Mouse (Mus musculus) limb, embryonic 10.5 days (tissue): ENCODE results near the gene Kat2a. TPM values are rescaled to one million over a fixed set of nuclear protein-coding genes. Genes with fewer than 3 reads are reported as not detected.

Experiments
- DNase-seq: peaks from one replicate; pipeline ENCODE4 v3.0.0-alpha.2; 2017; ENCODE audit warnings: low spot score
- H3K27ac ChIP-seq: fragments of 300-500 bp; sonication (generic); 2 replicates; pipeline ENCODE4 v1.5.1; 2016; ENCODE audit warnings: mild to moderate bottlenecking
- H3K27me3 ChIP-seq: fragments of 300-500 bp; sonication (generic); 2 replicates; pipeline ENCODE4 v1.6.1; 2016; ENCODE audit warnings: low read depth, mild to moderate bottlenecking; ENCODE audit not compliant: poor library complexity, severe bottlenecking
- H3K36me3 ChIP-seq: fragments of 300-500 bp; sonication (generic); 2 replicates; pipeline ENCODE4 v1.6.1; 2016; ENCODE audit warnings: mild to moderate bottlenecking, moderate library complexity
- H3K4me1 ChIP-seq: fragments of 300-500 bp; sonication (generic); 2 replicates; pipeline ENCODE4 v1.6.1; 2016
- H3K4me3 ChIP-seq: fragments of 300-500 bp; sonication (generic); 2 replicates; pipeline ENCODE4 v1.5.1; 2016; ENCODE audit warnings: mild to moderate bottlenecking, moderate library complexity
- H3K9me3 ChIP-seq: fragments of 300-500 bp; sonication (generic); replicated peaks from 2 replicates; pipeline ENCODE4 v1.6.1; 2016; ENCODE audit warnings: mild to moderate bottlenecking
- WGBS: fragments of 180-500 bp; shearing (Covaris S2); methylation state at CpG from one replicate; pipeline ENCODE4 v1.1.7; 2016; 5-methylcytosine and 5-hydroxymethylcytosine counted together
- polyA plus RNA-seq: library from polyadenylated mRNA; unstranded; fragments of >200 nt; fragmentation: Nextera tagmentation; extraction: Ambion mirVana; gene quantifications from 2 replicates; pipeline ENCODE4 v1.2.1, GENCODE M21; 2016

Kat2a gene
- polyA plus RNA-seq, 1 experiment from 2014 or later = 77.2 TPM

GRCm38 (mm10) chr11:100728601-100729000, 16.3 kb upstream of the Kat2a start:
- H3K27ac ChIP-seq = no peak overlapping the region
- no peak for DNase-seq
- H3K36me3 ChIP-seq = peaks cover 45% of the 10 kb centered on the region
- no peaks in the 10 kb centered on the region for H3K27me3 ChIP-seq
- no peaks in the 10 kb centered on the region for H3K9me3 ChIP-seq
- no peak overlapping the region for H3K4me3 ChIP-seq
- WGBS = 89% methylated on average over 6 of the region's 6 CpGs
- H3K4me1 ChIP-seq = peaks cover 15% of the 10 kb centered on the region

GRCm38 (mm10) chr11:100727201-100727600, 14.9 kb upstream of the Kat2a start:
- H3K4me3 ChIP-seq = no peak overlapping the region
- peaks cover 31% of the 10 kb centered on the region for H3K36me3 ChIP-seq
- WGBS = 96% methylated on average over 3 of the region's 3 CpGs
- DNase-seq = no peak
- H3K27ac ChIP-seq = no peak overlapping the region
- no peaks in the 10 kb centered on the region for H3K9me3 ChIP-seq
- H3K27me3 ChIP-seq = no peaks in the 10 kb centered on the region
- H3K4me1 ChIP-seq = peaks cover 20% of the 10 kb centered on the region

GRCm38 (mm10) chr11:100724919-100725512, 12.8 kb upstream of the Kat2a start:
- H3K27me3 ChIP-seq = no peaks in the 10 kb centered on the region
- 0 out of 2 replicates have a peak overlapping the region, but pooled peaks have one; percentile 11 for H3K4me3 ChIP-seq
- H3K9me3 ChIP-seq = no peaks in the 10 kb centered on the region
- peaks cover 28% of the 10 kb centered on the region for H3K36me3 ChIP-seq
- DNase-seq = no peak
- 36% methylated on average over 5 of the region's 5 CpGs for WGBS
- peaks cover 31% of the 10 kb centered on the region for H3K4me1 ChIP-seq
- H3K27ac ChIP-seq = peak overlapping the region; percentile 74

- DNase-seq = no peak
- Histone ChIP-seq H3K4me1 (peaks cover 34% of the 10 kb centered on the region), H3K36me3 (peaks cover 32% of the 10 kb centered on the region), H3K4me3 (no peak overlapping the region), H3K27me3 (no peaks in the 10 kb centered on the region), H3K9me3 (no peaks in the 10 kb centered on the region), H3K27ac (peak overlapping the region; percentile 19; the same call in 1 of the 2 replicates)
- 66% methylated on average over 2 of the region's 2 CpGs for WGBS
These were observed 10.3 kb upstream of the Kat2a start for GRCm38 (mm10) chr11:100722493-100723028.

- WGBS = 81% methylated on average over 8 of the region's 8 CpGs
- Histone ChIP-seq H3K4me3 (no peak overlapping the region), H3K27me3 (no peaks in the 10 kb centered on the region), H3K4me1 (peaks cover 34% of the 10 kb centered on the region), H3K36me3 (peaks cover 36% of the 10 kb centered on the region), H3K27ac (0 out of 2 replicates have a peak overlapping the region, but pooled peaks have one; percentile 19), H3K9me3 (no peaks in the 10 kb centered on the region)
- no peak for DNase-seq
These were observed 9.7 kb upstream of the Kat2a start for GRCm38 (mm10) chr11:100721776-100722492.

- no peak overlapping the region for H3K4me3 ChIP-seq
- H3K4me1 ChIP-seq = peaks cover 34% of the 10 kb centered on the region
- H3K27ac ChIP-seq = no peak overlapping the region
- no peak for DNase-seq
- H3K27me3 ChIP-seq = no peaks in the 10 kb centered on the region
- no peaks in the 10 kb centered on the region for H3K9me3 ChIP-seq
- WGBS = 82% methylated on average over 4 of the region's 4 CpGs
- H3K36me3 ChIP-seq = peaks cover 42% of the 10 kb centered on the region
These were observed 9.0 kb upstream of the Kat2a start for GRCm38 (mm10) chr11:100721254-100721653.

- Histone ChIP-seq H3K4me3 (no peak overlapping the region), H3K27ac (0 out of 2 replicates have a peak overlapping the region, but pooled peaks have one; percentile 14), H3K9me3 (no peaks in the 10 kb centered on the region), H3K27me3 (no peaks in the 10 kb centered on the region), H3K36me3 (peaks cover 50% of the 10 kb centered on the region), H3K4me1 (peaks cover 35% of the 10 kb centered on the region)
- 82% methylated on average over 5 of the region's 5 CpGs for WGBS
- no peak for DNase-seq
These were observed 8.1 kb upstream of the Kat2a start for GRCm38 (mm10) chr11:100720345-100720744.

GRCm38 (mm10) chr11:100719893-100720292, 7.6 kb upstream of the Kat2a start:
- H3K4me3 ChIP-seq = no peak overlapping the region
- no peaks in the 10 kb centered on the region for H3K27me3 ChIP-seq
- peaks cover 53% of the 10 kb centered on the region for H3K36me3 ChIP-seq
- H3K27ac ChIP-seq = no peak overlapping the region
- WGBS = 90% methylated on average over 11 of the region's 11 CpGs
- no peak for DNase-seq
- H3K9me3 ChIP-seq = no peaks in the 10 kb centered on the region
- H3K4me1 ChIP-seq = peaks cover 32% of the 10 kb centered on the region

GRCm38 (mm10) chr11:100719312-100719711, 7.0 kb upstream of the Kat2a start:
- WGBS = 89% methylated on average over 3 of the region's 3 CpGs
- H3K36me3 ChIP-seq = peaks cover 58% of the 10 kb centered on the region
- no peaks in the 10 kb centered on the region for H3K27me3 ChIP-seq
- H3K9me3 ChIP-seq = no peaks in the 10 kb centered on the region
- H3K4me3 ChIP-seq = no peak overlapping the region
- peaks cover 32% of the 10 kb centered on the region for H3K4me1 ChIP-seq
- no peak overlapping the region for H3K27ac ChIP-seq
- DNase-seq = no peak

GRCm38 (mm10) chr11:100718866-100719265, 6.6 kb upstream of the Kat2a start:
- Histone ChIP-seq H3K4me1 (peaks cover 34% of the 10 kb centered on the region), H3K36me3 (peaks cover 58% of the 10 kb centered on the region), H3K27ac (no peak overlapping the region), H3K9me3 (no peaks in the 10 kb centered on the region), H3K27me3 (no peaks in the 10 kb centered on the region), H3K4me3 (no peak overlapping the region)
- no peak for DNase-seq
- 93% methylated on average over 4 of the region's 4 CpGs for WGBS

GRCm38 (mm10) chr11:100718462-100718861, 6.2 kb upstream of the Kat2a start:
- Histone ChIP-seq H3K36me3 (peaks cover 58% of the 10 kb centered on the region), H3K4me3 (no peak overlapping the region), H3K27me3 (no peaks in the 10 kb centered on the region), H3K27ac (no peak overlapping the region), H3K9me3 (no peaks in the 10 kb centered on the region), H3K4me1 (peaks cover 38% of the 10 kb centered on the region)
- no peak for DNase-seq
- 92% methylated on average over 7 of the region's 7 CpGs for WGBS

GRCm38 (mm10) chr11:100716649-100717048, 4.4 kb upstream of the Kat2a start:
- Histone ChIP-seq H3K4me3 (no peak overlapping the region), H3K4me1 (peaks cover 45% of the 10 kb centered on the region), H3K9me3 (no peaks in the 10 kb centered on the region), H3K27ac (no peak overlapping the region), H3K36me3 (peaks cover 58% of the 10 kb centered on the region), H3K27me3 (no peaks in the 10 kb centered on the region)
- WGBS = 92% methylated on average over 3 of the region's 3 CpGs
- no peak for DNase-seq

- Histone ChIP-seq H3K9me3 (no peaks in the 10 kb centered on the region), H3K27me3 (no peaks in the 10 kb centered on the region), H3K4me1 (peaks cover 53% of the 10 kb centered on the region), H3K4me3 (no peak overlapping the region), H3K36me3 (peaks cover 67% of the 10 kb centered on the region), H3K27ac (no peak overlapping the region)
- WGBS = 91% methylated on average over 6 of the region's 6 CpGs
- DNase-seq = no peak
These were observed 2.7 kb upstream of the Kat2a start for GRCm38 (mm10) chr11:100714948-100715347.
